Mouse (Mus musculus): ENCODE data around the gene Dbn1. TPM values are rescaled to one million over a fixed set of nuclear protein-coding genes. Genes with fewer than 3 reads are reported as not detected.

Gene Dbn1
- polyA plus RNA-seq, 1 experiment from 2014 or later = 43.0 TPM

DNA sequence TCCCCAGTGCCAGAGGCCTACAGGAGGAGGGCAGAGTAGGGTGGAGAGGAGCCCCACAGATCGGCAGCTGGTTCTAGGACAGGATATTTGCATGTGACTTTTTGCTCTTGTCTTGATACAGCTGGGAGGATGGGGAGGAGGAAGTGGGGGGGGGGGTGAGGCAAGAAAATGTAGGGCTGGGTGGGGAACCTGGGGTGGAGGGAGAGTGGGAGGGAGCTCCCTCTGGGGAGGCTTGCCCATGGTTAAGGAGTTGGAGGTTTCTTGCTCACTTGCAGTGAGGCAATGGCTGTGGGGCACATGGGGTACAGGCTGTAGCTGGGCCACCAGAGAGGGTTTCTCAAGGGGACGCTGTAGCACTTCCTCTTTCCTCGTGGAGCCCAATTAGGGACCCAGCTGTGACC lies 40.4 kb downstream of the Dbn1 start:
- no peak overlapping the region for H3K27ac ChIP-seq (ENCODE audit: low read length)
- no peak overlapping the region for H3K4me3 ChIP-seq (ENCODE audit: low read depth, low read length)
- H3K4me2 ChIP-seq (replicated peaks; ENCODE audit: low read depth, low read length) = no peak overlapping the region
- 26% methylated on average over 3 of the region's 3 CpGs for WGBS
- no peak for ATAC-seq
- TF ChIP-seq CTCF (IDR thresholded peaks at IDR 0.05) (no peak), EP300 (IDR thresholded peaks at IDR 0.05) (no peak)
- H3K9ac ChIP-seq (replicated peaks; ENCODE audit: low read depth) = no peak overlapping the region; the same call in 1 of the 2 replicates
- no peaks in the 10 kb centered on the region for H3K27me3 ChIP-seq (replicated peaks; ENCODE audit: insufficient read depth, low read length)
- H3K9me3 ChIP-seq (ENCODE audit: low read length) = no peaks in the 10 kb centered on the region
- H3K4me1 ChIP-seq (ENCODE audit: insufficient read depth, low read depth, low read length) = peaks cover 10% of the 10 kb centered on the region; the same call in 1 of the 2 replicates
- DNase-seq (ENCODE audit: low spot score) = peak; percentile 53
- 0 out of 2 replicates have a peak, but pooled peaks cover 7% of the 10 kb centered on the region for H3K36me3 ChIP-seq (ENCODE audit: insufficient read depth, low read length)

DNA sequence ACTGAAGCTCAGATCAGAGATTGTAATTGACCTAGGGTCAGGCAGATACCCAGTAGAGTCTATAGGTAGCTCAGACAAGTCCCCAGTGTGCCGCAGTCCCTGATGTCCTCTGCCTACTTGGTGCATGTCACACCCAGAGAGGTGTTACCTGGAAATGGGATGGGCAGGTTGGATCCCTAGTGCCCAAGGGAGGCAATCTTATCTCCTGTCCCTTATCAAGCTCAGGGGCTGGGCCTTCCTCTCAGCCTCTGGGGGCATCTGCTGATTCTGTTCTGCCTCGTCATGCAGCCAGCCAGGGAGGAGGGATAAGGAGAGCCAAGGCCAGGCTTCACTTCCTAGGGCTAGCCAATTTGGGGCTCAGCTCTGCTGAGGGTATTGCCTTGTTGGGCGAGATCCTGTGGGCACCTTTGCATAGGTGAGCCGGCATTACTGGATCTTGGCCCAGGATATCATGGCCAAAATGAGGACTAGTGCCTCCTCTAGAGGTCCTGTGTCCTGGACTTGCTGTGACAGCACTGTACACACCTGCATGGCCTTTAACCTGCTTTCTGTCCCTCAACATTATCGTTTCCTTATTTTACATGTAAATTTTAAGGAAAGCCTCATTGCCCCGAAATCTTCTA lies 41.3 kb downstream of the Dbn1 start:
- Histone ChIP-seq H3K9me3 (ENCODE audit: low read length) (no peaks in the 10 kb centered on the region), H3K4me1 (ENCODE audit: insufficient read depth, low read depth, low read length) (peaks cover 10% of the 10 kb centered on the region; the same call in 1 of the 2 replicates), H3K4me3 (ENCODE audit: low read depth, low read length) (peak overlapping the region; percentile 70; the same call in 1 of the 2 replicates), H3K27me3 (replicated peaks; ENCODE audit: insufficient read depth, low read length) (no peaks in the 10 kb centered on the region), H3K36me3 (ENCODE audit: insufficient read depth, low read length) (0 out of 2 replicates have a peak, but pooled peaks cover 3% of the 10 kb centered on the region), H3K9ac (replicated peaks; ENCODE audit: low read depth) (no peak overlapping the region), H3K4me2 (replicated peaks; ENCODE audit: low read depth, low read length) (peak overlapping the region; percentile 6; the same call in 1 of the 2 replicates), H3K27ac (ENCODE audit: low read length) (no peak overlapping the region)
- 74% methylated on average over 6 of the region's 6 CpGs for WGBS
- no peak for TF ChIP-seq CTCF (IDR thresholded peaks at IDR 0.05)
- TF ChIP-seq EP300 (IDR thresholded peaks at IDR 0.05) = no peak
- ATAC-seq (no peak), DNase-seq (ENCODE audit: low spot score) (no peak)

DNA sequence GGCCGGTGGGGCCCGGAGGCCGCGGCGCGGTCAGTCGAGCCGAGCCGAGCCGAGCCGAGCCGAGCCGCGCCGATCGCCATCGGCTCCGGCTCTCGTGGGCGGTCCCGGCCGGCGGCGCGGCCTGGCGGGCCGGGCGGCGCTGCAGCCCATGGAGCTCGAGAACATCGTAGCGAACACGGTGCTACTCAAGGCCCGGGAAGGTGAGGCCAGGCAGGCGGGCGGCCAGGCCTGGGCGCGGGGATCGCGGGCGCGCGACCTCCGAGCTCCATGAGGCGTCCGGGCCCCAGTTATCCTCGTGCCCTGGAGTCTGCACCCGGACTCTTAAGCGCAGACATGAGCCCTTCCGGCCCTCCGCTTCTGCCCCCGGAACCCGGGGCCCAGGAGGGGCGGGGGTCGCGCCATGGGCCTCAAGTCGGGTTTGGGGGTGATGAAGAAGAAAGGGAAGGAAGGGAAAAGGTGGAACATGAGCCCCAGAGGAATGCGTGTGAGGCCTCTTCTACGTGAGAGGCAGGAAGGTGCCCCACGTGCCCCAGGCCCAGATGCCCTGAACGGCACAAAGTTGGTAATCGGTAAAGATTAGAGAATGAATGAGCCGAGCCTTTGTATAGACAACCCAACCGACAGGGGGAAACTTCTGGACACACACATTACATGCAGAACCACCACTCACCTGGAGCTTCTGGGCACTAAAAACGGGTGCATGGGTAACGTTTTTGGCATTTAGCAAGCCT lies 42.4 kb downstream of the Dbn1 start:
- H3K27ac ChIP-seq (ENCODE audit: low read length) = peak overlapping the region; percentile 95
- 0 out of 2 replicates have a peak, but pooled peaks cover 1% of the 10 kb centered on the region for H3K36me3 ChIP-seq (ENCODE audit: insufficient read depth, low read length)
- H3K27me3 ChIP-seq (replicated peaks; ENCODE audit: insufficient read depth, low read length) = no peaks in the 10 kb centered on the region
- peak overlapping the region; percentile 70 for H3K4me3 ChIP-seq (ENCODE audit: low read depth, low read length)
- no peak for ATAC-seq
- peak overlapping the region; percentile 90 for H3K4me2 ChIP-seq (replicated peaks; ENCODE audit: low read depth, low read length)
- no peak for DNase-seq (ENCODE audit: low spot score)
- peaks cover 10% of the 10 kb centered on the region; the same call in 1 of the 2 replicates for H3K4me1 ChIP-seq (ENCODE audit: insufficient read depth, low read depth, low read length)
- H3K9me3 ChIP-seq (ENCODE audit: low read length) = no peaks in the 10 kb centered on the region
- WGBS = under 1% methylated on average over 44 of the region's 66 CpGs
- H3K9ac ChIP-seq (replicated peaks; ENCODE audit: low read depth) = peak overlapping the region; percentile 84
- TF ChIP-seq CTCF (IDR thresholded peaks at IDR 0.05) = 0 out of 2 replicates have a peak, but pooled peaks have one; percentile 6
- TF ChIP-seq EP300 (IDR thresholded peaks at IDR 0.05) = no peak

DNA sequence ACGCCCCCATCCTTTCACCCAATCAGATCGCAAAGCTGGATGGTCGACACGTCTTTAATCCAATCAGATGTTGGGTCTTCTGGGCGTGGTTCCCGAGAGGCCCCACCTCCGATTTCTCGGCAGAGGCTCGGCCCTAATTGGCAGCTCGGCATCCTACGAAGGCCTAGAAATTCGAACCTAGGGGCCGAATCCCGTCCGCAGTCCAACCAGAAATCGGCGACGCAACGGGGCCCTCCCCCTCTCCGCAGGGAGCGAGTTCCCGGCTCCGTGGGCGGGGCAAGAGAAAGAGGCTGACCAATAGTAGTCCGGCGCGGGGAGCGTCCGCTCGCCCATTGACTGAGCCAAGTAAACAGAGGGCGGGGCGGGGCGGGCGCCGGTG lies 43.0 kb downstream of the Dbn1 start, which contains the start of gene Grk6:
Gene Grk6 (plus strand): TSS at position 136 of the 379 bp plus-strand sequence.
- no peak for TF ChIP-seq CTCF (IDR thresholded peaks at IDR 0.05)
- TF ChIP-seq EP300 (IDR thresholded peaks at IDR 0.05) = no peak
- Histone ChIP-seq H3K4me3 (ENCODE audit: low read depth, low read length) (peak within 1 kb of the TSS; percentile 70), H3K27me3 (replicated peaks; ENCODE audit: insufficient read depth, low read length) (no peaks in the 10 kb centered on the region), H3K36me3 (ENCODE audit: insufficient read depth, low read length) (no peaks in the 10 kb centered on the region), H3K27ac (ENCODE audit: low read length) (peak within 1 kb of the TSS; percentile 95), H3K4me2 (replicated peaks; ENCODE audit: low read depth, low read length) (peak within 1 kb of the TSS; percentile 90), H3K4me1 (ENCODE audit: insufficient read depth, low read depth, low read length) (peaks cover 10% of the 10 kb centered on the region; the same call in 1 of the 2 replicates), H3K9ac (replicated peaks; ENCODE audit: low read depth) (peak within 1 kb of the TSS; percentile 84), H3K9me3 (ENCODE audit: low read length) (no peaks in the 10 kb centered on the region)
- DNase-seq (ENCODE audit: low spot score) (peak; percentile 100), ATAC-seq (peak; percentile 96)
- under 1% methylated on average over 31 of the region's 35 CpGs for WGBS

DNA sequence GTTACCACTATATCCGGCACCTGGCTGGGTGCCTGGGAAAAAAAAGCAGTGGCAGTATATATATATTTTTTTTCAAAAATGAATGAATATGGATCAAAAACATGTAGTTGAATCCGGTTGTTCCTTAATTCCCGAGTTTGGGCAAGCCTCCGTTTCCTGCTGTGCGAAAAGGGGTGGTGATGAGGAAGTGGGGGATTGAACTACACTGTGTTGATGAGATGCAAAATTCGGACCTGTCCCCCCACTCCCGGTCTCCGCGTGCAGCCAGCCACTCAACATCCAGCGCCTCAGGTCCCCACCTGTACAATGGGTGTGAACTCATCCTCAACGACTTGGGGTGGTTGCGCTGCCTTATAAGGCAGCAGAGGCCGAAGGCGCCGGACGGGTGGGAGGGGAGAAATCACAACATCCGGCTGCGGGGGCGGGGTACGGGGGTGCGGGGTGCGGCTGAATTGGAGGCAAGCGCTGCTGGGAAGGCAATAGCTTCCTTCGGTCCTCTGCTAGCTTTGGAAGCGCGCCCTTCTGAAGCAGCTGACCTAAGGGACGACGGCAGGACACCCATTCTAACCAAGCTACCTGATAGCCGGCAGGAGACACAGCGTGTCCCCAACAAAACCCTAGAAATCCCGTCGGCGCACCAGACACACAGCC lies 43.5 kb downstream of the Dbn1 start:
- Histone ChIP-seq H3K4me3 (ENCODE audit: low read depth, low read length) (peak overlapping the region; percentile 70), H3K4me1 (ENCODE audit: insufficient read depth, low read depth, low read length) (peaks cover 10% of the 10 kb centered on the region; the same call in 1 of the 2 replicates), H3K9me3 (ENCODE audit: low read length) (no peaks in the 10 kb centered on the region), H3K27ac (ENCODE audit: low read length) (peak overlapping the region; percentile 95), H3K36me3 (ENCODE audit: insufficient read depth, low read length) (no peaks in the 10 kb centered on the region), H3K27me3 (replicated peaks; ENCODE audit: insufficient read depth, low read length) (no peaks in the 10 kb centered on the region), H3K4me2 (replicated peaks; ENCODE audit: low read depth, low read length) (peak overlapping the region; percentile 61), H3K9ac (replicated peaks; ENCODE audit: low read depth) (no peak overlapping the region)
- 5% methylated on average over 24 of the region's 33 CpGs for WGBS
- peak; percentile 75 for ATAC-seq
- 0 out of 2 replicates have a peak, but pooled peaks have one; percentile 40 for TF ChIP-seq EP300 (IDR thresholded peaks at IDR 0.05)
- no peak for TF ChIP-seq CTCF (IDR thresholded peaks at IDR 0.05)
- DNase-seq (ENCODE audit: low spot score) = peak; percentile 90
